Mouse (Mus musculus): ENCODE results near the gene Abca4. TPM values are rescaled to one million over a fixed set of nuclear protein-coding genes. Genes with fewer than 3 reads are reported as not detected.

The Abca4 gene
- 2.3 and 3.5 TPM in 2 replicates for total RNA-seq (2021)
- long read RNA-seq, experiment 1, partial matches to known transcripts, result 1 of 4 reads
- long read RNA-seq, experiment 1, other reads (novel, unspliced or antisense), result 3 of 4 reads
- long read RNA-seq, experiment 2, partial matches to known transcripts, result 4 of 6 reads
- long read RNA-seq, experiment 2, other reads (novel, unspliced or antisense), result 2 of 6 reads

DNA sequence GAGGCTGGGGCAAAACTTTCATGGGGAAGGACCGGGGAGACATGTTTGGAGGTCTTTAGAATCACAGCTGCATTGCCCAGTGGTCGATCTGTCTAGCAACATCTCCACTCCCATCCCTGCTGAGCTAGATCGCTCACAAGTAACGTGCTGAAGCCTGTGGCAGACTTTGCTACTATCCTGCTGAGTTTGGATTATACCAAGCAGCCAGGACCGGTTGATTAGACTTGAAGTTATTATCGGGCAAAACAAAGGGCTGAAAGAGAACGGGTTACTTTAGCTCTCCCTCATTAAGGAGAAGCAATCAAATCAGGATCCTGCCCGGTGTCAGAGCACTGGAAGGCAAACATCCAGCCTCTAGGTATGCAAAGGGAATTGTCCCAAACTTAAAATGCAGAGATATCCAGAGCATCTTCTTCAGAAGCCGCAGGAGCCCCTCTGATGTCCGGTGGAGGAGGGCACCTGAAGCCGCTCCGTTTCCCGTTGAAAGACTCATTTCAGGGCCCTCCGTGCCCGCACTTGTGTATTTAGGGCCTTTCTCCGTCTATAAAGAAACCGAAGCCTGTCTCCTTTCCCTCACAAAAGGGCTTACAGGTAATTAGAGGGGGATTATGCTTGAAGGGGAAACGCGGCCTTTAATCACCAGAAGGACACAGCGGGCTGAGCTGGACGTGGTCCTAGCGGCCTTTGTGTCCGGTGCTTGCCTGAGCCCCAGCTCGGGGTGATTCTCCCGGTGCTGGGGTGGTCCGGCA lies at the start of gene Abca4:
TSS of gene Abca4 (plus strand) at position 645 of the 749 bp plus-strand sequence.
- no peak for DNase-seq

DNA sequence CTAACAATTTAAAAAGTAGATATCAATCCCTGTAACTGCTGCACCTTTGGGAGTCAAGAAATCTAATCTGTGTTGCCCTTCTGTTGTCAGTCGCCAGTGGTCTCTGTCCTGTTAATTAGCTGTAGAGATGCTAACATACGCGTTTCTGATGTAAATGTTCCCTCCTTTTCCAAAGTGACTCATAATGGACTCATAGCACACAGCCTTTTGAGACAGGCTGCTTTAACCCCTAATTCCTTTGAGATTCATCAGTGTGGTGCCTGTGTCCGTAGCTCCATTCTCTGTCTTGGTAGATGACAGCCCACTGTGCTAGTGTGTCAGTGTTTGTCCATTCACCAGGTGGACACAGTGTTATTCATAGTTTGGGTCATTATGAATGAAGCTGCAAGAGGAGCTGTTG lies 49.1 kb upstream of the Abca4 start:
- no peak for DNase-seq

DNA sequence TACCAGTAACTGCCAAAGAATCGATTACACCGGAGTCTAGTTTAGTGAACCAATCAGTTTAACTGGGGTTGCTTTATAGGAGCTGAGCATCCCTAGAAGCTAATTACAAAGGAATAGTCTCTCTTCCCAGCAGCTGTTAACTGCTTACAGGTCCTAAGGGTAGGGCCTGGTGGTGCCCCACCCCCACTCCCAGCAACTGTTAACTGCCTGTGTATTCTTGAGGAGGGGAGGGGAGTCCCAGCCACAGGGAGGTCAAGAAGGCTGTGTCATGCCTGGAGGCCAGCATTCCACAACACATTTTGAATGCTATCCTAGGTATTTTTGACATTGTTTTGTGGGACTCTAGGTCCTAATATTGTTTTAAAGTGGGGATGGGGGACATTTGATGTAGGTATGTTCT lies 44.3 kb upstream of the Abca4 start:
- DNase-seq, result no peak

DNA sequence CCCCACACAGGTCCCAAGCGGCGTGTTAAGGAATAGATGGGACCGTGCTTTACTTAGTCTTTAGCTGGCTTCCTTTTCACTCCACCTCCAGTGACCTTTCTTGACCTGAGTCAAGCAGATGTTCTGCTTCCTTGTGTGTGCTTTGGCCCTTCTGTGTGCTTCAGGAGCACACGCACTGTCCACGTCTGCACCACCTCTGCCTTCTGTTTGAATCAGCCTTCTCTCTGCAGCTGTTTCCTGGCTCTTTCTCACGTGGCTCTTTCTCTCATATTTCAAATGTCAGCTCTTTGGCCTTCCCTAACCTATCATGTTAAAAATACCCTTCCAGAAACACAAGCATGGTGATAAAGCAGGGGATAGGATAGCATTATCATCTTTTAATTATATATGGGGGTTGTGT lies 42.7 kb upstream of the Abca4 start:
- peak; percentile 25 for DNase-seq

DNA sequence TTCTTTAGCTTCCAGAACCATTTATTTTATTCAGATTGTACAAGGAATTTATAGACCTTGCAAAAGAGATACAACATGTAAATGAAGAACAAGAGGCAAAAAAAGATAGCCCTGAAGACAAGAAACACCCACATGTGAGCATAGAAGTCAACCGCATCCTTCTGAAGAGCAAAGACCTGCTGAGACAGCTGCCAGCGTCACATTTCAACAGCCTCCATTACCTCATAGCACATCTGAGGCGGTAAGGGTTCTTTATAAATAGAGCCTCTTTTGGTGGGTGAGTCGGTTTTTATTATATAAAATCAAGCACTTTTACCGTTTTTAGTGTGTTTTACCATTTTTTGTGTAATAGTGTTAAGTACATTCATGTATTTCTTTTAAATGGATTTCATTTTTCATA lies 34.4 kb upstream of the Abca4 start:
- DNase-seq, result no peak

DNA sequence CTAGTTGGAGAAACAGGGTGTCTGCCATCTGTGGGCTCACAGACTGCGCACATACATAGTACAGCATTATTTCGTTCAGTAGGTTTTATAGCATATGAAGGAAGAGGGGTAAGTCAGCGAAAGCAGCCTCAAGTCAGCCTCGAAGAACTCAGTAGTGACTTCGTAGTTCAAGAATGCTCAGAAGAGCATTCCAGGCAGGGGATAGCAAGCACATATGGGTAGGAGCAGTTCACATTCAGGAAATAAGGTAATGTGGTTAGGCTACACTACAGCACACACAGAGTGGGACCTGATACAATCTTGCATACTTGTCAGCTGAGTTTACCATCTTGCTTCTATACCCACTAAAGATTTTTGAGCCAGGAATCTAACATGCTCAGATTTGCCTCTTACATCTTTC lies 34.0 kb upstream of the Abca4 start:
- DNase-seq, result no peak

DNA sequence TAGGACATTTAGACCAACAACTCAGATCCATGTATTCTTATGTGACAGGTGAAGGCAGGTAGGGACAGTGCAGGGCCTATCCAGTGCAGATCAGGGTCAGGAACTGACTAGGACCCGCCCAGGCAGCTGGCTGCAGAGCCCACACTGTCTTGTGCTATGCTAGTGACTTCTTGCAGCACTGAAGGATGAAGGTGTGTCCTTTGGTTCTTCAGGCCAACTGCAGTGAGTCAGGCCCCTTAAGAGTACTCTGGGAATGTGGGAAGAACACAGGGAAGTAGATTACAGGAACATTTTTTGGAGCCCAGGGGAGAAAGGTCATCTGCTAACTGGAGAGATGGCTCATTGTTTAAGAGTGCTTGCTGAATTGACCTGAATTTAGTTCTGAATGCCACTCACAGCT lies 31.8 kb upstream of the Abca4 start:
- no peak for DNase-seq

DNA sequence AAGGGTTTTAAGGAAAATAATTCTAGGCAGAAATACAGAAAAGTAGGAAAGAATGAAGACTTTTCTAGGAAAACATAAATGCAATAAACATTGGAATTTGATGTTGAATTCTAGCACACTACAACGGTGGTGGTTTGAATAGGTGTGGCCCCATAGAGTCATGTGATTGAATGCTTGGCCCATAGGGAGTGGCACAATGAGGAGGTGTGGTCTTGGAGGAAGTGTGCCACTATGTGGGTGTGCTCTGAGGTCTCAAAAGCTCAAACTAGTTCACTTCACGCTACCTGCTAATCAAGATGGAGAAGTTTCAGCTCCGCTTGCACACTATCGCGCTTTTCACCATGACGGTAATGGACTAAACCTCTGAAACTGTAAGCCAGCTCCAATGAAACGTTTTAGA lies 25.8 kb upstream of the Abca4 start:
- DNase-seq, result no peak

DNA sequence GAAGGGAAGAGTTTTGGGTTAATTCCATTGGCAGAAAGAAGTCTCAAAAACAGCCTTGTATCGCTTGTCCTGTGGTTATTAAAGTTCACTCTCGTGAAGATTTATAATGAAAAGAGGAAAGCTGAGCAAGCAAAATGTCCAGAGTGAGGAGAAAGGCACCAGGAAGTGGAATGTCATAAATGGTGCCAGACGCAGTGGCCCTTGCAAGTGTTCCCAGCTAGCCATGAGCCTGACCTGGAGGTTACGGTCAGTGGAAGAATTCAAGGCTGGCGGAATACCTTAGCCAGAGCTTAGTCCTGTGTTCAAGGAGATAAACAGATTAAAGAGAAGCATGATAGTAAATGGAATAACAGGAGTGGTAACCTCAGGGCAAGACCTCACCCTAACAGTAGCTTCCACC lies 25.1 kb upstream of the Abca4 start:
- no peak for DNase-seq

DNA sequence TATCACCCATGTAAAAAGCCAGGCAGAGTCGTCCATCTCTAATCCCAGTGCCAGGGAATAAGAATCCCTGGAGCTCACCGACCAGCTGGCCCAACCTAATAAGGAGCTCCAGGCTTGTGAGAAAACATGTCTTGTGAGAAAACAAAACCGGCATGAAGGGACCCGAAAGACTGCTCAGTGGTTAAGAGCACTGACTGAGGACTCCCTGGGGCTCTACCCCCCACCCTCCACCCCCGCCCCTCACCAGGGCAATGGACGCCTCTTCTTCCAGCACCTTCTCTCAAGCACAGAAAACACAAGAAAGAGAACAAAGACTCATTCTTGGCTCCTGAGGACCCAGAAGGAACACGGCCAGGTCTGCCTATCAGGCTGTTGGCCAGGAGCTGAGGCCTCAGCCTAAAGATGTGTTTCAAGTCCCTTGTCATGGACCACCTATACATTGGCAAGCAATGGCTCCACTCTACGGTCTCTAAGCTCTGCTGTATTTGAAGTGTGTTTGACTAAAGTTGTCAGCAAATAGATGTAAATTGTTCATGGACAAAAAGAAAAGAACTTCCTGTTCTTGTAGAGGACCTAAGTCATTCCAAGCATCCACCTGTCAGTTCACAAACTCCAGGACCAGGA lies 23.1 kb upstream of the Abca4 start:
- no peak for DNase-seq

DNA sequence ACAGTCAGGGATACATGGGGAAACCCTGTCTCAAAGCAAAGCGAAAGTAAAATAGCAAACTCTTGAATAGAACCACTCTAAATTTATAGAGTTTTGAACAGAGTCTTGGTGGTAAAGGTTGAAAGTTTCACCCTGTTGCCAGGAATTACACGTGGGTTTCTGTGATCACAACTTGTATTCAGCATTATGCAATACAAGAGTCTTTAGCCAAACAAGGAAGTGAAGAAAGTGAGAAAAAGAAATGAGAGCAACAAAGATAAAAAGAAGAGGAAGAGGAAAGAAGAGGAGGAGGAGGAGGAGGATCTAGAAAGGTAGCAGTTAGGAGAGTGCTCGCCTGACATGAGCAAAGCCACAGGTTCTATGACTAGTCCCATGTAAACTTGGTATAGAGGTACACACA lies 21.9 kb upstream of the Abca4 start:
- DNase-seq, result no peak

DNA sequence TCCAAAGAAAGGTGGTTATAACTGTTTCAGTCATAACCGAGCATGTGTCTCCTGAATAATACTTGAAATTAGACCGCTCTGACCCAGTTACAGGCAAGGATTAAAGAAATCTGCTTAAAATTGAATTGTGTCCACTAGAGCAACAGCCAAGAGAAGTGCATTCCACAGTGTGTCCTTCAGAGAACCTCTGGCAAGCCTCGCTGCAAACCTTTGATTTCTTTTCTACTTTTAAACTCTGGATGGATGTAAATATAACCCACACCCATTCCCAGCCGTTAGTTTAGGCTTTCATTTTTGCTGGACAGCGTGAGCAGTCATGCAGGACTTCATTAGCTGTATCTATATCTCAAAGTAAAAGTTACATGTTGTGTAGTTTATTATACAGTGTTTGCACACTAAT lies 17.6 kb upstream of the Abca4 start:
- peak; percentile 42 for DNase-seq

DNA sequence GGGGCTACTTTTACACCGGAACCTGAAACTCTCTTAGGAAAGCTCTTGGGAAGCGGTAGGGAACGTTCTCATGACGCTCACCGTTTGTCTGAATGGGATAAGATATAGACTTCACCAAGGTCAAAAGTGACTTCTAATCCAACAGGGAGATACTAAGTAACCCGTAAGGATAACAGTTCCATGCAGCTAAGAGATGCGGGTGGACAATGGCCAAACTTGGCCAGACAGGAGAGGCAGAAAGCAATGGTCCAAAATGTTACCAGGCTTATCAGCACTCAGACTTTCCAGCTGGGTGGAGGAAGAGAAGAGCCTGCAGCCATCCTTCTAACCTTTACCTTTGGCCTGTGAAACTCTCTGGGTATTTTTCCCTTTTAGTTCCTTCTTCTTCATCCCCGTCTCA lies 16.5 kb upstream of the Abca4 start:
- DNase-seq, result no peak

DNA sequence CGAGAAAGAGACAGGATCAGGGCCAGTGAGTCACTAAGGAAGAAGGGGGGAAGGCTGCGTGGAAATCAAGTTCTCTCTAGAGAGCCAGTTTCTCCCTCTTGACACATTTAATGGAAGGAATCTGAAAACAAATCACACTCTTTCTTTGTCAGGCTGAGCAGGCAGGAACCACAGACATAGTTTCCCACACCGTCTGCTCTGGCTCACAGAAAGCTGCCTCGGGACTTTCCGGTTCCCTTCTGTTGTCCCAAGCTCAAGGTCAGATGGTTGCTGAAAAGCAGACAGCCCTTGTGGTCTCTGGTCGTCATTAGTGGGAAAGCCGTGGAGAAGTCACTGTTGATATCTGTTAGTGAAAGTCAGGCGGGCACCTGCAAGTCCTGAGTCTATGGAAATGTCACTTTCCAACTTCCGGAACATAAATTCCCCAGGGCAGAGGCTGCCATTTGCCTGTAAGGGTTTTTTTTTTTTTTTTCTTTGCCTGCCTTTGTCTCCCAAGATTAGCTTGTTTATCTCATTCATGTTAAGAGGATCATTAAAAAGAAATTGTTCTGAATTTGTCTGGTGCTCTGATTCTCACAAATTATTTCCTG lies 10.9 kb upstream of the Abca4 start:
- DNase-seq, result peak; percentile 41

DNA sequence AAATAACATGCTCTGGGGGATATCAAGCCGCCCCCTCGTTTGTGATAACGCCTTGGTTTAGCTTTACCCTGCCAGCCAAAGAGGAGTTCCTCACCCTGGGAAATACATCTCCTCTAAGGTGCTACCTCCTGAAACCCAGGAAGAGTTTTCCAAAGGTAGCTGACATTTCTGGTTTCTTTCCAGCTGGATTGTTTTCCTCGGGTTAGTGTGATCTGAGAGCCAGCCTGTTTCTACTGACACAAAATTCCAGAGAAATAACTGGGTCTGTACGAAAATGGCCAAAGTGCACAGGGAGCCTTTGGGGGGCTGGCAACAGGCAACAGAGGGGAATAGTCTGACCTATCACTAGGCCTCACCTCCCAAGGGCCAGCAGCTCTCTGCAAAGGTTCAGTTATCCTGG lies 10.0 kb upstream of the Abca4 start:
- DNase-seq, result no peak

DNA sequence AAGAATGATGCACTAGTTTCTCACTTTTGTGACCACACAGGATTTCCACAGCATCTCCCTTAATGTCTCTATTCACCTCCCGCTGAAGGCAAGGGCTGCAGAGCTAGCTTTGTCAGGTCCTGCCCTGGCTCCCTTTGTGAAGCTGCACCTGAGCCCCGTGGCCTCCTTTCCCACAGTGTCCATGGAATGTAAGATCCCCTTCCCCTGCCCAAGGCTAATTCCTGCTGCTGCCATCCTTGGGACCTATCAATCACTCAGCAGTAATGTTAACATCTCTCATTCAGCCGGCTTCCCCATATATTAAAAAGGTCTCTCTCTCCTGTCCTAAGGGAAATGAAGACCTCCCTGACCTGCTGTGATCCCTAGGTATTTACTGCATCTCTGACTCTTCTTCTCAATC lies 9.2 kb upstream of the Abca4 start:
- no peak for DNase-seq

DNA sequence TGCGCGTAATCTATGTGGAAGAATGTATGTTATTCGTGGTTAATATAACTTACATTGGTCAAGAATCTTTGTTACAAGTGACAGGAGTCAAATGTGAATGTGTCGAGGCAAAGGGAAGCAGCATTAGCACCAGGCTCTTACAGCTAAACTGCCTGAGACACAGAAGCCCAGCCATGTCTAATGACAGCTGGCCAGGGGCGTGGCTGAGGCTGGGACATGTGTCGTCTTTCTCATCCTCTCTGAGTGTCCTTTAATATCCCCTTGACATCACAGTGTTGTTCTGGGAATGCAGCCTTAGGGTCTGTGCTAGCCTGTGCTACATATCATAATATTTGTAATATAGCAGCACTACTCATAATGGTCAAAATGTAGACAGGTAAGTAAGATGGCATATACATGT lies 3.7 kb upstream of the Abca4 start:
- no peak for DNase-seq

DNA sequence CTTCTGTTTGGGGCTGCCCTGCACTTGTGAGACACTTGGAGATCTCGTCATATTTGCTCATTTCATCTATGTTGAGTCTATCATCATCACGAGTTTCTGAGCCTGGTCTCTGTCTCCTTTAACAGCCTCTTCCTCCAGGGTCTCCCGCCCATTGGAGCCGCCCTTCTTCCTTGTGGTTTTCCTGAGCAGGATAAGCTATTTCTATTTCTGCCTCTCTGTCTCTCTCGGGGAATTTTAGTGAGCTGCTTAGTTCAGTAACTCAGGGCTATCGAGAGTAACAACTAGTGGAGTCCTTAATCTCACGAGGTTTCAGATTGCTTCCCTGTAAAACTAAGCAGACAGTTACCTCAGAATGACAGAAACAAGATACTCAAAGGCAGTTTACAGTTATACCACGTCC lies 1.1 kb upstream of the Abca4 start:
- DNase-seq, result no peak

DNA sequence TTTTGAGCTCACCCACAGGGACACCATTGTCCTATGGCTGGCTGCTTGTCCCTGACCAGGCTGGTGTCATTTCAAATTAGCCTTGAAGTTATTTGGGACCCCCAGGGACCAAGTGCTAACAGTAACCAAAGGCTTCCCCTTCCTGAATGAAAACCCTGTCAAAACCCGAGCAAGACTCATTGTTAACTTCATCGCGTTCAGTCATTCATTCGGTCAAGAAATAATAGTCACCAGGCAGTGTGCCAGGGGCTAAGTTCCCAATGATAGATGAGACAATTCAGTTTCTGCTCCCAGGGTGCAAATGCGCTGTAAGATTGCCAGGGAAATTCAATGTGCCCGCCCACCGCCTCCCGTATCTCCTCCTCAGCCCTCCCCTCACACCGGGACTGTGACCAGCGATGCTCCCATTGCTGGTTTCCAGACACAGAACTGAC lies 2.0 kb downstream of the Abca4 start:
- peak; percentile 66 for DNase-seq

DNA sequence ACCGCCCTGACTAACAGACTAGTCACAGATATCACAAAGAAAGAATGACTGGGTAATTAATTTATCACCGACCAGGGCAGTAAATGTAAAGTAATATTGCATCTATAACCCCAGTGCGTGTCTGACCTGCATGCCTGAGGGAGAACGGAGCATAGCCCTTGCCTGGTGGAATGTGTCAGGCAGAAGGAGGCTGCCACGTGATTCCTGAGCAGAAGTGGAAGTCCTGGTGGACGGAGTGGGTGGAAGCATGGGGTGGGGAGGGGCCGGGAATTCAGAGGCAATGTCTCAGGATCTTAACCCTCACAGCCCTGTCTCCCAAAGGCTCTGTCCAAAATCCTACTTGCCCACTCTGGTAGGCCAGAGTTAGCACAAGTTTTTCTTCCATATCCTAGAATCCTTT lies 3.2 kb downstream of the Abca4 start:
- no peak for DNase-seq

DNA sequence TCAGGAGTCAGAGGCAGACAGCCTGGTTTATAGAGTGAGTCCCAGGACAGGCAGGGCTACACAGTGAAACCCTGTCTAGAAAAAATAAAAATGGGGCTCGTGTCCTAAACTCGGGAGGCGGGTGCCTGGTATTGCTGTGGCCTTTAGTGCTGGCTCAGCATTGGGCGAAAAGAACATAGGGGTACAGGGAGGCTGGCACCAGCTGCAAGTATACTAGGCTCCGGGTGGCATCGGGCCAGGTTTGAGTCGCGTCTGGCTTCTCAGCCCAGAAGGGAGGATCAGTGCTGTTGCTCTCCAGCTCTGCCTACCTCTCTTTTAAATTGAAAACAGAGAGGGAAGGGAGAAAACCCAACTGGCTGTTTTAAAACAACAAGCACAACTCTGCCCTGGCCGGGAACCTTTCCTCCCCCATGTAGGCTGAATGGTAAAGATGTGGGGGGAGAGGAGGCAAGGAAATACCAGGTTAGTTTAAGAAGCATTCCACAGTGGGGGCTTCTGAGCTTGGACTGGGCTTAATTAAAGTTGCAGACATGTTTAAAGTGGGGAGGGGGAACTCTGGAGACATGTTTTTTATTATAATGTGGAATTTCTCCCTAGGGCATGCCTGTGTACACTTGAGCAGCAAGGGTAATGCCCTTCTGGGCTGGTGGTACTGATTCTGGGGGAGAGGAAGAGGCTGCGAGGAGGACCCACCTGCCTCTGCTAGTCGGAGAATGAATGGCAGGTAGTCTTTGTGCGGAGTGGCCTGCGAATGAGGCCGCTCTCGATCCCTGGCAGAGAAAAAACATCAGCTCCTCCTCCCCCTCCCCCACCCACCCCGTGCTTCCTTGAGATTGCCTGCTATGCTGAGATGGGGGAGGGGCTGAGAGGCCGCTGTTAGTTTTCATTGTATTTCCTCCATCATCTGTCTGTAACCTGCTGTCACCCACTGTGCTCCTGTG lies 3.9 kb downstream of the Abca4 start:
- peak; percentile 72 for DNase-seq

DNA sequence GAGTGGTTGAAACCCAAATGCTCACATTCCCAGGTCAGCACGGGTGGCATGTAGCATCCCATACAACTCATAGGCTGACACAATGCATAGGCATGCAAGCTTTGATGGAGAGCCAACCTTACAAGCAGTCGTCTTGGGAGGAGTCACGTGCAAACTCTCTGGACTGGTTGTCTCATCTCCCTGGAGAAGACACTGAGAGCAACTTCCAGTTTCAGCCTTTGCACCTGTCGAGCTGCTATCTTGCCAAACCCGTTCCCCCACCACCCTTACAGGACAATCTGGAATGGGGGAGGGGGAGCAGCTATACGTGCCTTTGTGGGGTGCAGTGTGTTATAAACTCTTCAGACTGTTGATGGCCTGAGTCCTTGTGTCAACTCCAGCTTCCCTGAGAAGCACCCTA lies 4.9 kb downstream of the Abca4 start:
- no peak for DNase-seq
